Mouse (Mus musculus): ENCODE measurements at regions not wholly inside any gene's neighbourhood (a gene's known extent, or its start where the extent isn't known, plus 50 kb on each side); places are given as distances from the start of the nearest gene placed in this dataset.

DNA sequence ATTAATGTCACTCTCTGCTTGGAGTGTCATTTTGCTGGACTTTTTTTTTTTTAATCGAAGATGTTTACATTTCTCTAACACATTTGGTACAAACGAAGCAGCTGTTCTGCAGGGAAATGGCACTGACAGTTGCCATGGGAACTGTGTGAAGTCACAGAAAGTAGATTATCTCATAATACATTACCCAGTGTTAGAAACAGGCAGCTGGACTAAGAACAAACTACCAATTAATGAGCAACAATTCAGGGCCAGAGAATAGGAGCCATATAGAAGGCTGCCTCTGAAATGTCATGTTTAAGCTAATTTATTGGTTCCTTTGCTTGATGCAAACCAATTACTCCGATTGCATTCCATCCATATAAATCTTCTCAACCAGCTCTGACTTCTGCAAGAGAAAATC is 159.3 kb upstream of the Large1 start:
- H3K36me3 ChIP-seq (ENCODE audit: insufficient read depth, low read length), result no peaks in the 10 kb centered on the region
- no peaks in the 10 kb centered on the region for H3K4me1 ChIP-seq (ENCODE audit: insufficient read depth, low read length)
- H3K9me3 ChIP-seq (ENCODE audit: low read length), result no peaks in the 10 kb centered on the region
- H3K27ac ChIP-seq, result no peak overlapping the region
- H3K27me3 ChIP-seq (ENCODE audit: insufficient read depth, low read length), result no peaks in the 10 kb centered on the region
- ATAC-seq (peak; percentile 47; the same call in 1 of the 2 replicates), DNase-seq (ENCODE audit: low spot score) (peak; percentile 49)
- no peak overlapping the region for H3K9ac ChIP-seq (replicated peaks; ENCODE audit: low read length)
- TF ChIP-seq CTCF (IDR thresholded peaks at IDR 0.05; ENCODE audit: low read depth), result no peak
- 51% methylated on average over 3 of the region's 3 CpGs for WGBS
- H3K4me3 ChIP-seq (ENCODE audit: low read length), result no peak overlapping the region
- H3K4me2 ChIP-seq (ENCODE audit: low read depth, low read length), result no peak overlapping the region

All from hindbrain, postnatal 0 days (tissue).